Comparison of ENCODE assay signal across 27 mouse cellular contexts in genomic region chr16:97909356-97909755, GRCm38 (mm10). TPM values are rescaled to one million over a fixed set of nuclear protein-coding genes. Genes with fewer than 3 reads are reported as not detected.
A peak's percentile ranks its signal among the peaks of the same experiment; 100 is the strongest.
DNase-seq lines count a peak whose midpoint lies in the region; ATAC-seq and TF ChIP-seq lines count a peak whose summit lies in the region.
"Had no signal": no experiment of that assay in that cellular context is flagged by ENCODE, and none has a peak within 500 bp of the region (broad histone marks: within the 10 kb centered on the region; RNA-seq: fewer than 3 reads in every experiment).

No protein-coding gene starts in this region.

- TF ChIP-seq EP300 in liver, postnatal 0 days (IDR thresholded peaks at IDR 0.05; ENCODE audit: low read depth), result no peak

- no peaks in the 10 kb centered on the region for H3K9me3 ChIP-seq in liver, embryonic 11.5 days (ENCODE audit: control insufficient read depth, low read length)
- H3K9me3 ChIP-seq in liver, postnatal 0 days (ENCODE audit: low read length), result no peaks in the 10 kb centered on the region
- H3K9me3 ChIP-seq in liver, embryonic 12.5 days (replicated peaks), result no peaks in the 10 kb centered on the region
- H3K9me3 ChIP-seq: embryonic facial prominence, embryonic 13.5 days; forebrain, embryonic 12.5 days; limb, embryonic 10.5 days; limb, embryonic 15.5 days; lung, embryonic 15.5 days had no signal

- H3K4me1 ChIP-seq in liver, embryonic 11.5 days (replicated peaks; ENCODE audit: control insufficient read depth, insufficient read depth, low read length), result peaks cover 10% of the 10 kb centered on the region
- H3K4me1 ChIP-seq in liver, postnatal 0 days (ENCODE audit: insufficient read depth), result peaks cover 5% of the 10 kb centered on the region
- peaks cover 36% of the 10 kb centered on the region for H3K4me1 ChIP-seq in liver, embryonic 12.5 days
- H3K4me1 ChIP-seq: embryonic facial prominence, embryonic 13.5 days; forebrain, embryonic 12.5 days; limb, embryonic 10.5 days; limb, embryonic 15.5 days; lung, embryonic 15.5 days had no signal

- H3K4me2 ChIP-seq in liver, embryonic 11.5 days, result no peak overlapping the region
- no peak overlapping the region for H3K4me2 ChIP-seq in liver, postnatal 0 days (ENCODE audit: low read depth, low read length)
- H3K4me2 ChIP-seq in liver, embryonic 12.5 days, result no peak overlapping the region
- H3K4me2 ChIP-seq: embryonic facial prominence, embryonic 13.5 days; forebrain, embryonic 12.5 days; heart, embryonic 11.5 days; hindbrain, embryonic 14.5 days; limb, embryonic 15.5 days; lung, embryonic 15.5 days had no signal

- H3K36me3 ChIP-seq in liver, embryonic 11.5 days (ENCODE audit: control insufficient read depth, insufficient read depth, low read length), result no peaks in the 10 kb centered on the region
- peaks cover 2% of the 10 kb centered on the region; the same call in 1 of the 2 replicates for H3K36me3 ChIP-seq in liver, postnatal 0 days (replicated peaks; ENCODE audit: insufficient read depth, low read length)
- no peaks in the 10 kb centered on the region for H3K36me3 ChIP-seq in liver, embryonic 12.5 days
- H3K36me3 ChIP-seq: forebrain, embryonic 12.5 days; limb, embryonic 10.5 days; lung, embryonic 15.5 days had no signal

- no peak overlapping the region for H3K4me3 ChIP-seq in liver, embryonic 11.5 days (ENCODE audit: low read depth, low read length)
- H3K4me3 ChIP-seq in liver, postnatal 0 days (ENCODE audit: low read depth, low read length), result no peak overlapping the region
- H3K4me3 ChIP-seq in liver, embryonic 12.5 days, result no peak overlapping the region
- H3K4me3 ChIP-seq: embryonic facial prominence, embryonic 13.5 days; erythroblast, embryonic 14.5 days; forebrain, embryonic 12.5 days; limb, embryonic 10.5 days; limb, embryonic 15.5 days; lung, embryonic 15.5 days had no signal

- ATAC-seq in liver, embryonic 11.5 days (replicated peaks; ENCODE audit: low FRiP score), result 0 out of 2 replicates have a peak, but pooled peaks have one; percentile 40
- ATAC-seq in liver, postnatal 0 days, result no peak
- peak; percentile 34; the same call in 1 of the 2 replicates for ATAC-seq in liver, embryonic 12.5 days
- peak; percentile 41 for ATAC-seq in megakaryocyte-erythroid progenitor cell, adult 5-6 weeks (replicated peaks; ENCODE audit: low FRiP score, low TSS enrichment, poor library complexity, severe bottlenecking)
- no peak for ATAC-seq in megakaryocyte, adult 5-6 weeks (ENCODE audit: poor library complexity, severe bottlenecking)
- ATAC-seq: CD4-positive, CD25-positive, alpha-beta regulatory T cell, adult 4 months had no signal

- no peak overlapping the region for H3K9ac ChIP-seq in liver, embryonic 11.5 days (ENCODE audit: low read depth, low read length)
- no peak overlapping the region for H3K9ac ChIP-seq in liver, postnatal 0 days (replicated peaks)
- no peak overlapping the region for H3K9ac ChIP-seq in liver, embryonic 12.5 days
- H3K9ac ChIP-seq: embryonic facial prominence, embryonic 13.5 days; forebrain, embryonic 12.5 days; hindbrain, embryonic 14.5 days; limb, embryonic 15.5 days; lung, embryonic 15.5 days had no signal

- H3K27ac ChIP-seq in liver, embryonic 11.5 days (ENCODE audit: low read depth, low read length), result no peak overlapping the region
- H3K27ac ChIP-seq in liver, postnatal 0 days (ENCODE audit: low read depth), result no peak overlapping the region
- no peak overlapping the region for H3K27ac ChIP-seq in liver, embryonic 12.5 days
- H3K27ac ChIP-seq: embryonic facial prominence, embryonic 13.5 days; forebrain, embryonic 12.5 days; hindbrain, embryonic 14.5 days; limb, embryonic 10.5 days; limb, embryonic 15.5 days; lung, embryonic 15.5 days had no signal

- TF ChIP-seq CTCF in liver, postnatal 0 days (IDR thresholded peaks at IDR 0.05; ENCODE audit: low read depth), result no peak

- no peaks in the 10 kb centered on the region for H3K27me3 ChIP-seq in liver, embryonic 11.5 days (replicated peaks; ENCODE audit: control insufficient read depth, insufficient read depth, low read length)
- H3K27me3 ChIP-seq in liver, postnatal 0 days (ENCODE audit: insufficient read depth, low read length), result no peaks in the 10 kb centered on the region
- no peaks in the 10 kb centered on the region for H3K27me3 ChIP-seq in liver, embryonic 12.5 days (replicated peaks)
- H3K27me3 ChIP-seq: embryonic facial prominence, embryonic 13.5 days; forebrain, embryonic 12.5 days; limb, embryonic 15.5 days; lung, embryonic 15.5 days had no signal

- peak; percentile 26 to 44 for DNase-seq in cerebellum, postnatal 10 days
- DNase-seq in cerebellum, adult 8-10 months, result no peak
- DNase-seq in liver, embryonic 11.5 days (ENCODE audit: low spot score), result no peak
- DNase-seq in liver, postnatal 0 days, result no peak
- DNase-seq in layer of hippocampus, postnatal 25 days (ENCODE audit: extremely low spot score in 1 of 2, low spot score in 1 of 2), result no peak
- DNase-seq: adrenal gland, adult 8-10 months; cerebellum, adult 9-10 months; gastrocnemius, postnatal 25 days; heart, adult 11 months; heart, postnatal 4 days; kidney, adult 11 months; kidney, postnatal 14 days; lung, postnatal 36 days; midbrain, embryonic 14.5 days; thymus, postnatal 4 days had no signal

- 91% methylated on average over 1 of the region's 1 CpGs for WGBS in liver, embryonic 11.5 days
- WGBS in liver, postnatal 0 days (ENCODE audit: insufficient replicate concordance), result 84% methylated on average over 1 of the region's 1 CpGs
- 78% methylated on average over 1 of the region's 1 CpGs for WGBS in liver, embryonic 12.5 days (ENCODE audit: insufficient replicate concordance)

RNA-seq across cellular contexts. Expression of gene C2cd2, which starts 53.0 kb away (rescaled TPM):
- polyA plus RNA-seq in liver, embryonic 11.5 days (2014; fragmentation: Nextera tagmentation; extraction: Ambion mirVana), result 12.1 and 12.5 TPM in 2 replicates
- polyA plus RNA-seq in liver, postnatal 0 days (2015; fragmentation: Nextera tagmentation; extraction: Ambion mirVana), result 11.7 and 13.8 TPM in 2 replicates
- polyA plus RNA-seq in liver, embryonic 12.5 days (2016; fragmentation: Nextera tagmentation; extraction: Ambion mirVana), result 8.8 and 10.0 TPM in 2 replicates
- 10.0 and 19.5 TPM in 2 replicates for total RNA-seq in megakaryocyte-erythroid progenitor cell, adult 5-6 weeks (2014; fragmentation: Nextera tagmentation)
- total RNA-seq in megakaryocyte-erythroid progenitor cell, adult 5-6 weeks (2017), result 18.2 and 21.9 TPM in 2 replicates
- 10 to 100 TPM; 17.6 to 17.7 TPM for total RNA-seq in layer of hippocampus, postnatal 25 days (2021)
- 9.1 and 17.9 TPM in 2 replicates for total RNA-seq in megakaryocyte, adult 5-6 weeks (2015)
- total RNA-seq in megakaryocyte, adult 5-6 weeks (2017), result 12.2 and 15.9 TPM in 2 replicates

RNA-seq across cellular contexts. Expression of gene Zbtb21, which starts 53.1 kb away (rescaled TPM):
- 10.0 and 10.1 TPM in 2 replicates for polyA plus RNA-seq in liver, embryonic 11.5 days (2014; fragmentation: Nextera tagmentation; extraction: Ambion mirVana)
- polyA plus RNA-seq in liver, postnatal 0 days (2015; fragmentation: Nextera tagmentation; extraction: Ambion mirVana), result 1.8 and 1.9 TPM in 2 replicates
- 5.0 and 5.1 TPM in 2 replicates for polyA plus RNA-seq in liver, embryonic 12.5 days (2016; fragmentation: Nextera tagmentation; extraction: Ambion mirVana)
- total RNA-seq in megakaryocyte-erythroid progenitor cell, adult 5-6 weeks (2014; fragmentation: Nextera tagmentation), result 12.0 and 19.6 TPM in 2 replicates
- total RNA-seq in megakaryocyte-erythroid progenitor cell, adult 5-6 weeks (2017), result 7.5 and 10.3 TPM in 2 replicates
- 10 to 100 TPM; 21.6 to 28.1 TPM for total RNA-seq in layer of hippocampus, postnatal 25 days (2021)
- total RNA-seq in megakaryocyte, adult 5-6 weeks (2015), result 5.3 and 12.1 TPM in 2 replicates
- 10.6 TPM in 2 replicates for total RNA-seq in megakaryocyte, adult 5-6 weeks (2017)

RNA-seq across cellular contexts. Expression of gene Prdm15, which starts 57.7 kb away (rescaled TPM):
- 8.2 and 8.3 TPM in 2 replicates for polyA plus RNA-seq in liver, embryonic 11.5 days (2014; fragmentation: Nextera tagmentation; extraction: Ambion mirVana)
- polyA plus RNA-seq in liver, postnatal 0 days (2015; fragmentation: Nextera tagmentation; extraction: Ambion mirVana), result 1.6 TPM in 2 replicates
- 6.4 TPM in 2 replicates for polyA plus RNA-seq in liver, embryonic 12.5 days (2016; fragmentation: Nextera tagmentation; extraction: Ambion mirVana)
- 28.6 and 37.8 TPM in 2 replicates for total RNA-seq in megakaryocyte-erythroid progenitor cell, adult 5-6 weeks (2014; fragmentation: Nextera tagmentation)
- 9.7 and 13.4 TPM in 2 replicates for total RNA-seq in megakaryocyte-erythroid progenitor cell, adult 5-6 weeks (2017)
- 10 to 100 TPM; 19.1 to 22.5 TPM for total RNA-seq in layer of hippocampus, postnatal 25 days (2021)
- total RNA-seq in megakaryocyte, adult 5-6 weeks (2015), result 7.2 and 7.9 TPM in 2 replicates
- total RNA-seq in megakaryocyte, adult 5-6 weeks (2017), result 4.3 and 6.1 TPM in 2 replicates

Comparison
In these comparisons a context has a peak if more than half of its experiments do, and no peak if none do; other contexts are left out.
1. DNase-seq: peak in cerebellum, postnatal 10 days (2 of 2); none in cerebellum, adult 8-10 months (single experiment), liver, embryonic 11.5 days (single experiment), liver, postnatal 0 days (single experiment) and layer of hippocampus, postnatal 25 days (0 of 2).
2. ATAC-seq: peak in liver, embryonic 11.5 days (single experiment), liver, embryonic 12.5 days (single experiment) and megakaryocyte-erythroid progenitor cell, adult 5-6 weeks (single experiment); none in liver, postnatal 0 days (single experiment) and megakaryocyte, adult 5-6 weeks (single experiment).